Mouse (Mus musculus) yolk sac, embryonic 10.5 days (tissue): ENCODE measurements at regions not wholly inside any gene's neighbourhood (a gene's known extent, or its start where the extent isn't known, plus 50 kb on each side); places are given as distances from the start of the nearest gene placed in this dataset.

Source experiments
- DNase-seq: peaks from one replicate; pipeline ENCODE4 v3.0.0-alpha.2; 2017; ENCODE audit warnings: low spot score

GRCm38 (mm10) chr14:100610017-100610760, 325.7 kb upstream of the Klf12 start:
- DNase-seq, result no peak

- no peak for DNase-seq
These were observed 322.6 kb upstream of the Klf12 start for GRCm38 (mm10) chr14:100607109-100607508.

GRCm38 (mm10) chr14:100600886-100601451, 316.5 kb upstream of the Klf12 start:
- no peak for DNase-seq

GRCm38 (mm10) chr14:100570026-100570425, 285.5 kb upstream of the Klf12 start:
- no peak for DNase-seq

GRCm38 (mm10) chr14:100561884-100562283, 277.4 kb upstream of the Klf12 start:
- no peak for DNase-seq

- no peak for DNase-seq
These were observed 273.9 kb upstream of the Klf12 start for GRCm38 (mm10) chr14:100558378-100558777.

GRCm38 (mm10) chr14:100552466-100552865, 268.0 kb upstream of the Klf12 start:
- DNase-seq, result no peak

- no peak for DNase-seq
These were observed 265.8 kb upstream of the Klf12 start for GRCm38 (mm10) chr14:100550266-100550665.

- no peak for DNase-seq
These were observed 245.7 kb upstream of the Klf12 start for GRCm38 (mm10) chr14:100530217-100530616.

- no peak for DNase-seq
These were observed 245.3 kb upstream of the Klf12 start for GRCm38 (mm10) chr14:100529758-100530157.

- no peak for DNase-seq
These were observed 224.9 kb upstream of the Klf12 start for GRCm38 (mm10) chr14:100509396-100509795.

- no peak for DNase-seq
These were observed 223.6 kb upstream of the Klf12 start for GRCm38 (mm10) chr14:100508087-100508486.

- no peak for DNase-seq
These were observed 223.1 kb upstream of the Klf12 start for GRCm38 (mm10) chr14:100507616-100508015.

- DNase-seq, result no peak
These were observed 204.4 kb upstream of the Klf12 start for GRCm38 (mm10) chr14:100488837-100489236.

GRCm38 (mm10) chr14:100485489-100485888, 201.0 kb upstream of the Klf12 start:
- no peak for DNase-seq

GRCm38 (mm10) chr14:100484101-100484500, 199.6 kb upstream of the Klf12 start:
- no peak for DNase-seq

- DNase-seq, result no peak
These were observed 193.3 kb upstream of the Klf12 start for GRCm38 (mm10) chr14:100477595-100478380.

- DNase-seq, result no peak
These were observed 183.8 kb upstream of the Klf12 start for GRCm38 (mm10) chr14:100468311-100468710.

GRCm38 (mm10) chr14:100462321-100462720, 177.8 kb upstream of the Klf12 start:
- peak; percentile 42 for DNase-seq

- DNase-seq, result peak; percentile 25
These were observed 176.9 kb upstream of the Klf12 start for GRCm38 (mm10) chr14:100461141-100462043.

- no peak for DNase-seq
These were observed 175.3 kb upstream of the Klf12 start for GRCm38 (mm10) chr14:100459601-100460290.
